In genomic region chr9:35756843-35757242, GRCm38 (mm10) we compare ENCODE assay signal across 31 mouse cellular contexts. TPM values are rescaled to one million over a fixed set of nuclear protein-coding genes. Genes with fewer than 3 reads are reported as not detected.
"Had no signal": no experiment of that assay in that cellular context is flagged by ENCODE, and none has a peak within 500 bp of the region (broad histone marks: within the 10 kb centered on the region; RNA-seq: fewer than 3 reads in every experiment).

No protein-coding gene starts in this region.

- ATAC-seq: hindbrain, embryonic 16.5 days; hindbrain, postnatal 0 days; inflammation-experienced regulatory T-cells, adult 6 months; intestine, embryonic 15.5 days; intestine, embryonic 16.5 days; intestine, postnatal 0 days had no signal

- DNase-seq: heart, postnatal 10 days; heart, postnatal 36 days; heart, postnatal 4 days; kidney, adult 11 months; kidney, adult 18-20 months; kidney, adult 2 months; kidney, adult 8-10 months; kidney, adult 9 months; kidney, postnatal 10 days; kidney, postnatal 14 days; kidney, postnatal 25 days; kidney, postnatal 36 days; kidney, postnatal 4 days; layer of hippocampus, adult 9-11 months; layer of hippocampus, postnatal 36 days had no signal

RNA-seq across cellular contexts. Expression of gene Gm17677, which starts 16.0 kb away (rescaled TPM):
- total RNA-seq: heart, postnatal 10 days; heart, postnatal 25 days; heart, postnatal 36 days; heart, postnatal 4 days; hematopoietic stem cell, adult 5-6 weeks; hindbrain, postnatal 0 days; layer of hippocampus, adult 18-20 months; layer of hippocampus, adult 2 months; layer of hippocampus, adult 8-10 months; layer of hippocampus, postnatal 10 days; layer of hippocampus, postnatal 14 days; layer of hippocampus, postnatal 25 days; layer of hippocampus, postnatal 36 days; left cerebral cortex, adult 18-20 months; left cerebral cortex, adult 2 months had no signal

RNA-seq across cellular contexts. Expression of gene Gm17727, which starts 21.1 kb away (rescaled TPM):
- total RNA-seq: heart, postnatal 10 days; heart, postnatal 25 days; heart, postnatal 36 days; heart, postnatal 4 days; hematopoietic stem cell, adult 5-6 weeks; hindbrain, postnatal 0 days; layer of hippocampus, adult 18-20 months; layer of hippocampus, adult 2 months; layer of hippocampus, adult 8-10 months; layer of hippocampus, postnatal 10 days; layer of hippocampus, postnatal 14 days; layer of hippocampus, postnatal 25 days; layer of hippocampus, postnatal 36 days; left cerebral cortex, adult 18-20 months; left cerebral cortex, adult 2 months had no signal

RNA-seq across cellular contexts. Expression of gene Gm27235, which starts 33.1 kb away (rescaled TPM):
- total RNA-seq: heart, postnatal 10 days; heart, postnatal 25 days; heart, postnatal 36 days; heart, postnatal 4 days; hematopoietic stem cell, adult 5-6 weeks; hindbrain, postnatal 0 days; layer of hippocampus, adult 18-20 months; layer of hippocampus, adult 2 months; layer of hippocampus, adult 8-10 months; layer of hippocampus, postnatal 10 days; layer of hippocampus, postnatal 14 days; layer of hippocampus, postnatal 25 days; layer of hippocampus, postnatal 36 days; left cerebral cortex, adult 18-20 months; left cerebral cortex, adult 2 months had no signal

RNA-seq across cellular contexts. Expression of gene D730048I06Rik, which starts 33.1 kb away (rescaled TPM):
- total RNA-seq: heart, postnatal 10 days; heart, postnatal 25 days; heart, postnatal 36 days; heart, postnatal 4 days; hematopoietic stem cell, adult 5-6 weeks; hindbrain, postnatal 0 days; layer of hippocampus, adult 18-20 months; layer of hippocampus, adult 2 months; layer of hippocampus, adult 8-10 months; layer of hippocampus, postnatal 10 days; layer of hippocampus, postnatal 14 days; layer of hippocampus, postnatal 25 days; layer of hippocampus, postnatal 36 days; left cerebral cortex, adult 18-20 months; left cerebral cortex, adult 2 months had no signal
